Mouse (Mus musculus): ENCODE measurements around the gene Adamts2.

The Adamts2 gene

DNA sequence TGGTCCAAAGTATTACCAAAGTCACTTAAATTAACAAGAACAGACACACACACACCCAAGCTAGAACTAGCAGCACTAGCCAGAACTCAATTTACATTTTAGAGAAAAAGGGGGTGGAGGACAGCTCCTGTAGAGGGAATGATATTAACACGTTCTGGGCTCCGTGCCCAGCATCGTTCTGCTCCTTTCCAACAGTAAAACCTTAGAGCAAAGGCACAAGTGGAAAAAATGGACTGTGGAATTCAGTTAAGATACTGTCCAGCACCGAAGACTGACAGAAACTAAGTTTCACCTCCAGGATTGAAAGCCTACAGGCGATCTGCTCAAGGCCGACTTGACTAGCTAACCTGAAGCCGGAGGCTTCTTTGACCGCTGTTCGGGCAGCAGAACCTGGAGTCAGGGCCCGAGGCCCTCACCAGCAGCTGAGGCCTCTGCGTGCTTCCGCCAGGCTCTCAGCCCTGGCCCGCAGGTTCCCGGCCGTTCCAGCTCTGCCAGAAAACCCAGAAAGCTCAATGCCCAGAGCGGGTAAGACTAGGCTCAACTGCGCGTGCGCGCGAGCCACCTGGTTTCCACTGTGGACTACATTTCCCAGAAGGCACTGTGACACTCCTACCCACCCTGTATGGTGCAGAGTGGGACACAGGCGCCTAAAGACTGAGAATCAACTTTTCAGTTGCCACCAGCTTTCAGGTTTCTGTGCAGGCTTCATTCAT lies 239.3 kb downstream of the Adamts2 start, which contains the start of gene Zfp879:
Gene Zfp879 (minus strand): TSS at position 530 of the 713 bp plus-strand sequence.
- in situ Hi-C loops (cut with MboI, MseI): no loop called here

DNA sequence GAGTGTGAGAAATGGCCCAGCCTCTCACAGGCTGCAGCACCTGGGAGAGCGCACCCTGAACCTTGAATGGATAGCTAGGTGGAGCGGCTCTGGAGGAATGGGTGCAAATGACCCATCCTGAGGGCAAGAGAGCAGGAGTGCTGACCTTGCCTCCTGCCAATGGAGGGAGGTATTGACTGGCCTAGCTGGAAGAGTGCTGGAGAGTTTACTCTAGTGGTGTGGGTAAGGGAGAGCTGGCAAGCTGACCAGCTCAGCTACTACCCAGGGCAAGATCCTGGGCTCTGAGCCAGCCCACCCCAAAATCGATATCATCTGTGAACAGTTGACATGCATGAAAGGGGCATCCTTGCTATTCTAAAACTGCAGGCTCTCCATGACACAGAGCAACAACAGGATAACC lies 244.1 kb downstream of the Adamts2 start:
- in situ Hi-C loops (cut with MboI, MseI): no loop called here

DNA sequence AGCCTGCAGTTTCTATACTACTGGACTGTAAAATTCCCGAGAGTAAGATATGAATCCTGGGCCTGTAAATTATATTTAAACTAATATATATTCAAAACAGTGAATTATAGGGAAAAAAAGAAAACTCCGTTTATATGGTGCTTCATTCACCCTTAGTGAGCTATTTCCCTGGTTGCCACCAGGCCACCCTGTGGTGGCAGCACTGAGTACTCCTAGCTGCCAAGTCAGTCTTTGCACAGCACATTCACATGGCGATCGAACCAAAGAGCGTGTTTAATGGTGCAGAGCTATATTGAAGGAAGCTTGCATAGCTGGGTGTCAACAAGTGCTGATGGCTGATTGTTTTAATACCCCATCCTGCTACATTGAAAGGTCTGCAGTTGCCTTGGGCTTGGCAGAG lies 245.2 kb downstream of the Adamts2 start:
- in situ Hi-C loops (cut with MboI, MseI): no loop called here

DNA sequence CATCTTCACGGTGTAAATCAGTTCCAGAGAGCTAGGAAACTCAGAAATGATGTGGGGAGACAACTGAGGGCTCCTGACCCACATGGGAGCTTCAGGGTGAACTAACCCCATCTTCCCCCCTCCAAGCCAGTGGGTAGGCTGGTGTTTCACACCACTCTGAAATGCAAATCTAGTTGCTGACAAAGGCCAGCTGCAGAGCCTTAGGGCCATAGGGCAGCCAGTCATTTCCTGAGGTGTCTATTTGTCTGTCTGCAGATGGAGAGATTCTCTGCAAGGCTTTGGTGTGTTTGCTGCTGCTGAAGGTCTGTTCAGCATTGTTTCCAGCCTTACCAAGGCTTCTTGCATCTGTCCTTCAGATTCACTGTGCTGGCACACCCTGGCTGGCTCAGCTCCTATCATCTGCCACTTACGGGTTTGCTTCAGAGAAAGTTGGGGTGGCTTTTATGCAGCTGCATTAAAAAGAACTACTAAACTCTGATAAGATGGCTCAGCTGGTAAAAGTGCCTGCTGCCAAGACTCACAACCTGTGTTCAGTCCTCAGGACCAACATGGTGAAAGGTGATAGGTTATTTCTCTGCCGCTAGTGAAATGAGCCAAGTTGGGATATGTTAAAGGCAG lies 246.7 kb downstream of the Adamts2 start:
- in situ Hi-C loops (cut with MboI, MseI): no loop called here

DNA sequence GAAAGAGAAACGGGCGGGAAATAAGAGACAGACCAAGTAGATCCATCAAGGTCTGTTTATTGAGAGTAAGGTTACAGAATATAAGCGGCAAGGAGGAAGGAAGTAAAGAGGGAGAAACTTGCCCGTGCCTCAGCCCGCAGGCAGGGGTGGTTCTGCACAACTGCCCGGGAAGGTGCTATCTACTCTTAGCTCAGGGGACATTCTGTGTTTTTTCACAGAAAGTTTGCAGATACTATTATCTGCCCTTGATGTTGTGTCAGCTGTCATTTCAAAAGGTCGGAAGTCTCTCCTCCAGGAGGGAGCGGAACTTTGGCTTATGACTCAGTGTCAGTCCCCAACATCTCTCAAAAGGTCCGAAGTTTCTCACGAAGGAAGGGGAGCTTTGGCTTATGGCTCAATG lies 247.4 kb downstream of the Adamts2 start:
- in situ Hi-C loops (cut with MboI, MseI): no loop called here

DNA sequence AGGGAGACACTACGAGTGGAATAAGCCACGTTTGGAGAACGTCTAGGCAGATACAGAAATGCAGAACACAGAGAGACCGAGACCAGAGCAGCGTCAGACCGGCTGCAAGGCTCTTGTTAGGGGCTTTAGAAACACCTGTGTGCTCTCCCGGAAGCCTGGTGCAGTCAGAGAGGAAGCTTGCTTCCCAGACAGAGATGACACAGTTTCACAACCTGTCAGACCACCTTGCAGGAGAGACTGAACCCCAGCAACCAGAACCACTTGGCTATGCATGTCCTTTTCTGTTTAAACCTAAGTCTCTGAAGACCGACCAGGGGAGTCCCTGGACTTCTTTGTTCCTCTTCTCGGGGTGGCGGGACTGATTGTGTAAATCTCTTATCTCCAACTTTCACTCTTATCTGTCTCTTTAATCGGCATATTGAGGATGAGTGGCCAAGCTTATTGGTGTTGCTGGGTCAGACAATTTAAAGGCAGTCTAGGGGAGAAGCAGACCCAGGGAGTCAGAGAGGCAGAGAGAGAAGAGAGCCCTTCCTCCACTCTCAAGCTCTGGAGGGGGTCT lies 248.4 kb downstream of the Adamts2 start, which contains the start of gene Grm6:
Gene Grm6 (plus strand): TSS at position 509 of the 559 bp plus-strand sequence.
- in situ Hi-C loops (cut with MboI, MseI): no loop called here

DNA sequence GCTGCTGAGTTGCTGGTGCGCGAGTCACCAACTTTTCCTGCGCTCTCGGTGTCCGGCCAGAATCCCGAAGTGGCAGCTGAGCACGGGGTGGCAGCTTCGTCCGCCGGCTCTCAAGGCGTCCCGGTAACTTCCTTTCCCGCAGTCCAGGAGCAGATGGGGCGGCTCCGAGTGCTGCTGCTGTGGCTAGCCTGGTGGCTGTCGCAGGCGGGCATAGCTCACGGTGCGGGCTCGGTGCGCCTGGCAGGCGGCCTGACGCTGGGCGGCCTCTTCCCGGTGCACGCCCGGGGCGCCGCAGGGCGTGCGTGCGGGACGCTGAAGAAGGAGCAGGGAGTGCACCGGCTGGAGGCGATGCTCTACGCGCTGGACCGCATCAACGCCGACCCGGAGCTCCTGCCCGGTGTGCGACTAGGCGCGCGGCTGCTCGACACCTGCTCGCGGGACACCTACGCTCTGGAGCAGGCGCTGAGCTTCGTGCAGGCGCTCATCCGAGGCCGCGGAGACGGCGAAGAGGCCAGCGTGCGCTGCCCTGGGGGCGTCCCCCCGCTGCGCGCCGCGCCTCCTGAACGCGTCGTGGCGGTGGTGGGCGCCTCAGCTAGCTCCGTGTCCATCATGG lies 249.2 kb downstream of the Adamts2 start:
- in situ Hi-C loops (cut with MboI, MseI): no loop called here
